Mouse (Mus musculus): Measurements from ENCODE around the gene Tbpl2. TPM values are rescaled to one million over a fixed set of nuclear protein-coding genes. Genes with fewer than 3 reads are reported as not detected.

The Tbpl2 gene
- polyA plus RNA-seq (2014; fragmentation: Illumina TruSeq; extraction: RNeasy Lipid Tissue Mini Kit (QIAGEN cat#74804)): 1.3 TPM

DNA sequence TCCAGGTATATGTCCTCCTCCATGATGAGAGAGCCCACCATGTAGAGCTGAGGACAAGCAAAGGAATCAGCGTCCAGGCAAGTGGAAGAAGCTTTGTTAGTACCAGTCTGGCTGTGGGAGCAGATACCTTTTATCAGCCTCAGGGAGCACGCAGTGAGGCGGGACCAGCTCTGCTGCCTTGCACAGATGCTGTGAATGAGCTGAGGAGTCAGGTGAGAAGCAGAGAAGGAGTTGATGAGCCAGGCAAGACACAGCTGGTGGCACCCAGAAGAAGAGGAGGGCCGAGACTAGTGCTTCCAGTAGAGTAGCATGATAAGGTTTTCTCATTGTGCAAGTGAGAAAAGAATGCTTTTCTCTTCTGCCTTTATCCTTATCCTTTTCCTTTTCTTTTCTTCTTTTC is at the start of gene Tbpl2:
Tbpl2 (minus strand) TSS at position 101 of the 400 bp plus-strand sequence.

DNA sequence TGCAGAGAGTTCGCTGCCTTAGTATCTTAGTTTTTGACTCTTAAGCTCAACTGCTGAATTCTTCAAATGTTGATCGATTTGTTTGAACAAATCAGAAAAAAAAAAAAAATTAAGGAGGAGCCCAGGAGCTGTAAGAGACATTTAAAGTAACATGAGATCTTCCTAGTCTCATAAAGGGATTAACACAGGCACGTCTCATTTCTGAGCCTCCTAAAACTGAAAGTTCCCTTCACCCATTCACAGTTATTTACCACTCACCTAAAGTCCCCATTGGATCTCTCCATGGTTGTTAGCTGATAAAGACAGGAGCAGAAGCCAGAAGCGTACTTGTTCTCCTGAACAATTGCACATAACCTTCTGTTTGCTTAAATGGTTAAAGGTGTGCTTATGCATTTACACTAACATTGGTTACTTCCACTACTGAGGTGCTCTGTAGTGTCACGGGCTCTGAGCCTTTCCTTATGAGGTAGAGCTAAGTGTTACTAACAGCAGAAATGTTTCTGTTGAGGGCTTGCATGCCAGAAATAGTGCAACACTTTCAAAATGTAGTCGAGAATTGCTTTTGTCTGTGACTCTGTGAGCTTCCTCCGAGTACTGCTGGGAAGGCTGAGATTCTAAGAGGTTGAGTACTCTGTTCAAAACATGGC is 46.9 kb downstream of the Tbpl2 start, which contains the start of gene Hnmt:
Hnmt (minus strand) TSS at position 51 of the 647 bp plus-strand sequence.

Other genes with a start within 250 kb of the Tbpl2 start
- 84.3 TPM for gene Hnmt, start 47.2 kb downstream of the Tbpl2 start, polyA plus RNA-seq (2014; fragmentation: Illumina TruSeq; extraction: RNeasy Lipid Tissue Mini Kit (QIAGEN cat#74804))
- gene Il1f8, start 56.6 kb upstream of the Tbpl2 start, polyA plus RNA-seq (2014; fragmentation: Illumina TruSeq; extraction: RNeasy Lipid Tissue Mini Kit (QIAGEN cat#74804)): 2.1 TPM
- 0.74 TPM for gene Il1f9, start 89.9 kb upstream of the Tbpl2 start, polyA plus RNA-seq (2014; fragmentation: Illumina TruSeq; extraction: RNeasy Lipid Tissue Mini Kit (QIAGEN cat#74804))
- gene Il1f6, start 118.8 kb upstream of the Tbpl2 start, polyA plus RNA-seq (2014; fragmentation: Illumina TruSeq; extraction: RNeasy Lipid Tissue Mini Kit (QIAGEN cat#74804)): not detected
- gene Il1f5, start 180.4 kb upstream of the Tbpl2 start, polyA plus RNA-seq (2014; fragmentation: Illumina TruSeq; extraction: RNeasy Lipid Tissue Mini Kit (QIAGEN cat#74804)): not detected
- gene Il1f10, start 194.6 kb upstream of the Tbpl2 start, polyA plus RNA-seq (2014; fragmentation: Illumina TruSeq; extraction: RNeasy Lipid Tissue Mini Kit (QIAGEN cat#74804)): not detected
- gene Il1rn, start 240.3 kb upstream of the Tbpl2 start, polyA plus RNA-seq (2014; fragmentation: Illumina TruSeq; extraction: RNeasy Lipid Tissue Mini Kit (QIAGEN cat#74804)): 5.8 TPM